Mouse (Mus musculus) lung, embryonic 16.5 days (tissue): Measurements from ENCODE around the gene Gabarapl2. TPM values are rescaled to one million over a fixed set of nuclear protein-coding genes. Genes with fewer than 3 reads are reported as not detected.
A peak's percentile ranks its signal among the peaks of the same experiment; 100 is the strongest.

Source experiments
- ATAC-seq: fragments of 200-750 bp; cut with Nextera tagmentation; 2 replicates; pipeline ENCODE4 v1.8.0; 2017; ENCODE audit warnings: low read depth, mild to moderate bottlenecking, moderate library complexity
- H3K27ac ChIP-seq: fragments of 300-500 bp; sonication (generic); 2 replicates; pipeline ENCODE4 v1.5.1; 2014; ENCODE audit warnings: mild to moderate bottlenecking, control low read depth, low read length
- H3K27me3 ChIP-seq: fragments of 300-500 bp; sonication (generic); 2 replicates; pipeline ENCODE4 v1.6.1; 2014; ENCODE audit warnings: low read depth, low read length, mixed read lengths; ENCODE audit not compliant: control insufficient read depth, insufficient read depth
- H3K36me3 ChIP-seq: fragments of 300-500 bp; sonication (generic); 2 replicates; pipeline ENCODE4 v1.6.1; 2014; ENCODE audit warnings: low read length; ENCODE audit not compliant: control insufficient read depth, insufficient read depth
- H3K4me1 ChIP-seq: fragments of 300-500 bp; sonication (generic); replicated peaks from 2 replicates; pipeline ENCODE4 v1.6.1; 2014; ENCODE audit warnings: low read length, mixed read lengths; ENCODE audit not compliant: control insufficient read depth, insufficient read depth
- H3K4me2 ChIP-seq: fragments of 300-500 bp; sonication (generic); 2 replicates; pipeline ENCODE4 v1.6.1; 2014; ENCODE audit warnings: low read depth, low read length, control low read depth
- H3K4me3 ChIP-seq: fragments of 300-500 bp; sonication (generic); 2 replicates; pipeline ENCODE4 v1.5.1; 2014; ENCODE audit warnings: mild to moderate bottlenecking, low read length, control low read depth
- H3K9ac ChIP-seq: fragments of 300-500 bp; sonication (generic); 2 replicates; pipeline ENCODE4 v1.6.1; 2014; ENCODE audit warnings: low read length, control low read depth
- H3K9me3 ChIP-seq: fragments of 300-500 bp; sonication (generic); 2 replicates; pipeline ENCODE4 v1.6.1; 2016; ENCODE audit warnings: low read length; ENCODE audit not compliant: control insufficient read depth
- WGBS: fragments of 180-500 bp; shearing (Covaris S2); extraction: QIAGEN DNeasy Blood & Tissue Kit; methylation state at CpG from one replicate; pipeline ENCODE4 v1.1.7; 2014; 5-methylcytosine and 5-hydroxymethylcytosine counted together
- polyA plus RNA-seq: library from polyadenylated mRNA; unstranded; fragments of >200 nt; fragmentation: Nextera tagmentation; extraction: Ambion mirVana; gene quantifications from 2 replicates; pipeline ENCODE4 v1.2.1, GENCODE M21; 2015

Gabarapl2 gene
- 195 and 218 TPM in 2 replicates for polyA plus RNA-seq

DNA sequence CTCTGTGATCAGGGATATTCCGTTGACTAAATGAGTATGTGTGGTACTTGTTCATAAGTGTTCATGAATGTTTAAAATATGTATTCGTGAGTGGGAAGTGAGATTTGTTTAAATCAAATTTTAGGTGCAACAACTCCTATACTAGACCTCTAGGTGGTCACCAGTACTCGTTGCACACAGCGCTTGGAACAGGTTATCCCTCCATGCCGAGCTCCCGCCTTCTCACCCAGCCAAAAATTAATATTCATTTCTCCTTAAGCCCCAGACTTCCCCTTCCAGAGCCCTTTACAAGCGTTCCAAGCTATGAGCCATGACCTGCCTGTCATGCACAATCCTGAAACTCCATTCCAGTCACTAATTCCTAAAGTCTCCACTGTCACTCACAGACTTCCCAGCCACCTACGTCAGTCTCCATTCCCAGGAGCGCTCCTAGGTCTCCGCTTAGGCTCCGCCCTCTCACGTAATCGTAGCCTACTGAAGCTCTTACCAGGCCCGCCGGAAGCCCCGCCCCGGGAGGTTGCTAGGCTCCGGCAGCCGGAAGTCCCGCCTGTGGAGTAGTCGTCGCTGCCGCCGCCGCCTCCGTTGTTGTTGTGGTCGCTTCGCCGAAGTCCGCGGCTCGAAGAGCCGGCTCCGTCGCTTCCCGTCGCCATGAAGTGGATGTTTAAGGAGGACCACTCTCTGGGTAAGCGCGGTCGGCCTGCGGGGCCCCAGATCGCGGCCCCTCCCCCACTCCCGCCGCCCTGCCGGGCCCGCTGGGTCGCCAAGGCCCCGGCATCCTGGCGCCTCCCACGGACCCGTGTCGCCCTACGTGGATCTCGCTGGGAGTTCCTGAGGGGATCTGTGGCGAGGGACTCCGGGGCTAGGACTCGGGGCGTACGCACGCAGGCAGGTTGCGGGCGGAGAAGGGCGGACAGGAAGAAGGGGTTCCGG, at the start of gene Gabarapl2:
Gene Gabarapl2, plus strand, starts transcription at position 533 of the 930 bp plus-strand sequence.
- WGBS = under 1% methylated on average over 65 of the region's 65 CpGs
- Histone ChIP-seq H3K4me1 (peaks cover 14% of the 10 kb centered on the region), H3K4me2 (peak within 1 kb of the TSS; percentile 89), H3K9me3 (peaks cover 2% of the 10 kb centered on the region; the same call in 1 of the 2 replicates), H3K27me3 (no peaks in the 10 kb centered on the region), H3K9ac (peak within 1 kb of the TSS; percentile 69), H3K36me3 (peaks cover 11% of the 10 kb centered on the region), H3K27ac (peak within 1 kb of the TSS; percentile 75), H3K4me3 (peak within 1 kb of the TSS; percentile 64)
- ATAC-seq = peak; percentile 99

- H3K27ac ChIP-seq = peak overlapping the region; percentile 81
- WGBS = 44% methylated on average over 6 of the region's 6 CpGs
- peaks cover 31% of the 10 kb centered on the region for H3K4me1 ChIP-seq
- H3K9me3 ChIP-seq = no peaks in the 10 kb centered on the region
- H3K36me3 ChIP-seq = no peaks in the 10 kb centered on the region
- peak overlapping the region; percentile 48 for H3K9ac ChIP-seq
- peak overlapping the region; percentile 56 for H3K4me2 ChIP-seq
- peak; percentile 79 for ATAC-seq
- peaks cover 22% of the 10 kb centered on the region for H3K27me3 ChIP-seq
- peak overlapping the region; percentile 36; the same call in 1 of the 2 replicates for H3K4me3 ChIP-seq
Observed at GRCm38 (mm10) chr8:111890911-111891303, 49.6 kb upstream of the Gabarapl2 start.

- Histone ChIP-seq H3K27ac (peak overlapping the region; percentile 81; the same call in 1 of the 2 replicates), H3K4me2 (no peak overlapping the region), H3K9me3 (no peaks in the 10 kb centered on the region), H3K36me3 (no peaks in the 10 kb centered on the region), H3K27me3 (peaks cover 22% of the 10 kb centered on the region), H3K9ac (no peak overlapping the region), H3K4me1 (peaks cover 31% of the 10 kb centered on the region), H3K4me3 (no peak overlapping the region)
- ATAC-seq = no peak
- WGBS = 11% methylated on average over 8 of the region's 8 CpGs
Observed at GRCm38 (mm10) chr8:111891983-111892382, 48.5 kb upstream of the Gabarapl2 start.

- no peaks in the 10 kb centered on the region for H3K36me3 ChIP-seq
- no peak overlapping the region for H3K4me3 ChIP-seq
- no peak overlapping the region for H3K4me2 ChIP-seq
- H3K9me3 ChIP-seq = no peaks in the 10 kb centered on the region
- peaks cover 22% of the 10 kb centered on the region for H3K27me3 ChIP-seq
- peaks cover 31% of the 10 kb centered on the region for H3K4me1 ChIP-seq
- peak overlapping the region; percentile 81; the same call in 1 of the 2 replicates for H3K27ac ChIP-seq
- no peak for ATAC-seq
- WGBS = 43% methylated on average over 5 of the region's 5 CpGs
- no peak overlapping the region for H3K9ac ChIP-seq
Observed at GRCm38 (mm10) chr8:111892615-111893014, 47.9 kb upstream of the Gabarapl2 start.

GRCm38 (mm10) chr8:111894955-111895354, 45.5 kb upstream of the Gabarapl2 start:
- Histone ChIP-seq H3K4me3 (no peak overlapping the region), H3K4me1 (peaks cover 22% of the 10 kb centered on the region), H3K36me3 (no peaks in the 10 kb centered on the region), H3K4me2 (no peak overlapping the region), H3K9ac (no peak overlapping the region), H3K27me3 (peaks cover 13% of the 10 kb centered on the region), H3K9me3 (no peaks in the 10 kb centered on the region), H3K27ac (no peak overlapping the region)
- no peak for ATAC-seq
- 86% methylated on average over 7 of the region's 7 CpGs for WGBS

GRCm38 (mm10) chr8:111898586-111898985, 41.9 kb upstream of the Gabarapl2 start:
- Histone ChIP-seq H3K4me1 (0 out of 2 replicates have a peak, but pooled peaks cover 2% of the 10 kb centered on the region), H3K4me3 (no peak overlapping the region), H3K27me3 (no peaks in the 10 kb centered on the region), H3K36me3 (no peaks in the 10 kb centered on the region), H3K9me3 (no peaks in the 10 kb centered on the region), H3K4me2 (no peak overlapping the region), H3K9ac (no peak overlapping the region), H3K27ac (no peak overlapping the region)
- ATAC-seq = peak; percentile 57
- 20% methylated on average over 10 of the region's 10 CpGs for WGBS

- WGBS = 9% methylated on average over 5 of the region's 5 CpGs
- Histone ChIP-seq H3K4me3 (no peak overlapping the region), H3K9ac (no peak overlapping the region), H3K4me2 (no peak overlapping the region), H3K9me3 (no peaks in the 10 kb centered on the region), H3K27me3 (no peaks in the 10 kb centered on the region), H3K27ac (no peak overlapping the region), H3K4me1 (0 out of 2 replicates have a peak, but pooled peaks cover 2% of the 10 kb centered on the region), H3K36me3 (no peaks in the 10 kb centered on the region)
- ATAC-seq = no peak
Observed at GRCm38 (mm10) chr8:111902080-111902479, 38.4 kb upstream of the Gabarapl2 start.

DNA sequence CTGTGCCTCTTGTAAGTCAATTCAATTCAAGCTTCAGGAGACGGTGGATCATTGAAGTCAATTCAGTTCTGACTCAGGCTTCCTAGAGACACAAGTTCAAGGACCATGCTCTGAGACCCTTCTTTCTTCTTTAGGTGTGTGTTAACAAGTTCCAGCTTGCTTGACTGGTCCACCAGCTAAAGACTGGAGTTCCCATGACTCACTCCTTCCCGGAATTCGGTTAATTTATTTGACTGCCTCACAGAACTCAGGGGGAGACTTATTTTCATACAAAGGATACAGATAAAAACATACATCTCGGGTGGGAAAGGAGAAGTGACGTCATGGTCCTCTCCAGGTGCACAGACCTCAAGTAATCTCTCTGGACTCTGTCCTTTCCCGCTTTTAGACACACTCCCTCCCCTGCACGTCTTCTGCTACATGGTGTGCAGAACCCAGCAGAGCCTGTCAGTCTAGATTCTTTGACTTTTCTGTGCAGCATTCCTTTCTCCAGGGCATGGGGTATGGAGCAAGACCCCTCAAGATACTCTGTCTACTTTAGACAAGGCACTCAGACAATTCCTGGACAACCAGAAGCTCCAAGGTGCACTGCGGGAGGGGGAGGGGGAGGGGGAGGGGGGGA, 34.9 kb upstream of the Gabarapl2 start:
- 29% methylated on average over 7 of the region's 8 CpGs for WGBS
- H3K27ac ChIP-seq = peak overlapping the region; percentile 61

More for the DNA sequence above, 34.9 kb upstream of the Gabarapl2 start:
- Histone ChIP-seq H3K27me3 (peaks cover 10% of the 10 kb centered on the region), H3K4me1 (peaks cover 4% of the 10 kb centered on the region; the same call in 1 of the 2 replicates), H3K4me2 (no peak overlapping the region), H3K9ac (no peak overlapping the region; the same call in 1 of the 2 replicates), H3K4me3 (no peak overlapping the region), H3K9me3 (no peaks in the 10 kb centered on the region), H3K36me3 (no peaks in the 10 kb centered on the region)
- ATAC-seq = peak; percentile 92
